Mouse (Mus musculus) MEL-GATA-1-ER (cell line): ENCODE measurements around the gene Cel.

Experiments
- DNase-seq: peaks from one replicate; pipeline ENCODE4 v3.0.0-alpha.2; 2012; ENCODE audit warnings: low read depth; ENCODE audit errors: extremely low read depth

Cel gene

GRCm38 (mm10) chr2:28537995-28538816, 25.0 kb downstream of the Cel start:
- DNase-seq, result no peak

GRCm38 (mm10) chr2:28537634-28537920, 25.6 kb downstream of the Cel start:
- no peak for DNase-seq

GRCm38 (mm10) chr2:28536766-28537633, 26.2 kb downstream of the Cel start:
- DNase-seq, result no peak

- DNase-seq, result no peak
Measured at GRCm38 (mm10) chr2:28536166-28536565, 27.0 kb downstream of the Cel start.

GRCm38 (mm10) chr2:28535650-28536049, 27.6 kb downstream of the Cel start:
- DNase-seq, result no peak

GRCm38 (mm10) chr2:28535263-28535540, 28.0 kb downstream of the Cel start:
- no peak for DNase-seq

GRCm38 (mm10) chr2:28534436-28535262, 28.6 kb downstream of the Cel start:
- no peak for DNase-seq

- DNase-seq, result no peak
Measured at GRCm38 (mm10) chr2:28533901-28534435, 29.2 kb downstream of the Cel start.

- DNase-seq, result no peak
Measured at GRCm38 (mm10) chr2:28532938-28533771, 30.0 kb downstream of the Cel start.

GRCm38 (mm10) chr2:28530311-28530710, 32.9 kb downstream of the Cel start:
- DNase-seq, result no peak

GRCm38 (mm10) chr2:28529856-28530255, 33.3 kb downstream of the Cel start:
- DNase-seq, result no peak

GRCm38 (mm10) chr2:28528354-28528730, 34.9 kb downstream of the Cel start:
- DNase-seq, result no peak

- DNase-seq, result no peak
Measured at GRCm38 (mm10) chr2:28527436-28528353, 35.5 kb downstream of the Cel start.

GRCm38 (mm10) chr2:28525943-28526876, 37.0 kb downstream of the Cel start:
- DNase-seq, result no peak

GRCm38 (mm10) chr2:28525219-28525942, 37.8 kb downstream of the Cel start:
- no peak for DNase-seq

GRCm38 (mm10) chr2:28524406-28524805, 38.8 kb downstream of the Cel start:
- DNase-seq, result no peak

GRCm38 (mm10) chr2:28523643-28524117, 39.5 kb downstream of the Cel start:
- DNase-seq, result no peak

GRCm38 (mm10) chr2:28522166-28522565, 41.0 kb downstream of the Cel start:
- no peak for DNase-seq
